Mouse (Mus musculus) WW6 (cell line): ENCODE measurements at regions not wholly inside any gene's neighbourhood (a gene's known extent, or its start where the extent isn't known, plus 50 kb on each side); places are given as distances from the start of the nearest gene placed in this dataset.

ENCODE experiments used
- DNase-seq: peaks from one replicate; pipeline ENCODE4 v3.0.0-alpha.2; 2013; ENCODE audit warnings: low read depth, low spot score

DNA sequence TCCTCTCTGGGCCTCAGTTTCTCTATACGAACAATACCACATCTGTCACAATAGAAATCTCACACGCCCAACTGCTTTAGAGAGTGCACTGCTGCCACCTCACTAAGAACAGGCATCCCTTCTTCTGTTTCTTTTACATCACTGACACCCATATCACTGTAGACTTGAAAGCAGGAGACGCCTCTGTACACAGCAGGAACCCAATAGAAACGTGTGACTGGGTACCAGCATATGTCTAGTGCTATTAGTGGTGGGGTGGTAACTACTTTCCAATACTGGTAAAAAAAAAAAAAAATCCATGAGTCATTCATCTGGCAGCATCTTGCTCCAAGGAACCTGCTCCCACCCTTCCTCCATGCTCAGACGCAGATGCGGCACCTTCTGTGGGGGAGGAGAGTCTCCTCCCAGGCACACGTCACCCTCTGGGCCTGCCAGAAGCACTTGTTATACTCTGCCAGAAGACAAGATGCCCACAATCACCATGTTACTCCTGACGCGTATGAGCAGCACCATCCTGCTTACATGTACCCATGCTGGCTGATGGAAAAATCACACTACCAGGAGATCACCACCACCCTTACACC, 151.3 kb upstream of the Plxna4 start:
- DNase-seq: no peak

DNA sequence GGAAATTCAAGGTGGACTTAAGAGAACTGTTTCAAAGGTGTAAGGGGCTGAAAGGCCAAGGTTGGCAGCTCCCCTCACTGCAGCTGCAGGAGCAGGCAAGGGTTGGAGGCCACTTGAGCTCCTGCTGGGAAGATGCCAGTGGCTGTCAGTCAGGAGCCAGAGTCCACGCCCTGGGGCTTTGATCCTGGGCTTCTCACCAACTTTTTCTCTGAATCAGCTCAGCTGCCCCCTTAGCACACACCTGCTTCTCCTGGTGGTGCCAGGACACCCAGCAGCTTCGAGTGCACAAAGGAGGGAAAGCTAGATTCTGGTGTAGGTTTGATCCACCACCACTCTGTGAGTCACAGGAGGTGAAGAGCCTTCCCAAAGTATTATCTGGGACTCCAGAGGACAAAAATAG, 140.7 kb upstream of the Plxna4 start:
- DNase-seq: no peak

DNA sequence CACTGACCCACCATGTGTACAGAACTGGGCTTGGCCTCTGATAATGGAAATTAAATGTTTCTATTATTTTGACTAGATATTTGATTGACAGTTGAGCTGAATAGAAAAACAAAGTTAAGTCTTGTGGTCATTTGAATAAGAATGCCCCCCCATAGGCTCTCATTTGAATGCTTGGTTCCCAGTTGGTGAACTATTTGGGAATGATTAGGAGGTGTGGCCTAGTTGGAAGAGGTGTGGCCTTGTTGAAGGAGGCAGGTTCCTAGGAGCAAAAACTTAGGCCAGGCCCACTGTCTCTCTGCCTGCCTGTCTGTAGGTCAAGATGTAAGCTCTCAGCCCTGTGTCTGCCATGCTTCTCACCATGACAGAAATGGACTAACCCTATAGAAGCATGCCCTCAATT, 138.6 kb upstream of the Plxna4 start:
- DNase-seq: no peak

DNA sequence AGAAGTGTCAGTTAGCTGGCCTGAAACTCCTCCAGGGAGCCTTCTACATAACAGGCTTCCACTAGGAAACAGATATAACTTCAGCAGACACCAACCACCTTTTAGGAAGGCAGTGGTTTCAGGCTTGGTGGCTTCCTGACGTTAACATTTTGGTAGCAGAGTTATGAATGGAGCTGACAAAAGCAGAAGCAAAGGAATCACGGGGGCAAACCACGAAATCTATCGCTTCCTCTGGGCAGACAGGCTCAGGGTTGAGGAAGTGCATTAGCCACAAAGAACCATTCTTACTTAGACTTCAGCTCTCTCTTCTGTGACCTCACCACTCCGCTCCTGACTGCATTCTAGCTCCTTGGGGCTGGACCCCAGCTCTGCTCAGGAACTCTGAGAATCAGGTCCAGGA, 129.9 kb upstream of the Plxna4 start:
- DNase-seq: no peak

DNA sequence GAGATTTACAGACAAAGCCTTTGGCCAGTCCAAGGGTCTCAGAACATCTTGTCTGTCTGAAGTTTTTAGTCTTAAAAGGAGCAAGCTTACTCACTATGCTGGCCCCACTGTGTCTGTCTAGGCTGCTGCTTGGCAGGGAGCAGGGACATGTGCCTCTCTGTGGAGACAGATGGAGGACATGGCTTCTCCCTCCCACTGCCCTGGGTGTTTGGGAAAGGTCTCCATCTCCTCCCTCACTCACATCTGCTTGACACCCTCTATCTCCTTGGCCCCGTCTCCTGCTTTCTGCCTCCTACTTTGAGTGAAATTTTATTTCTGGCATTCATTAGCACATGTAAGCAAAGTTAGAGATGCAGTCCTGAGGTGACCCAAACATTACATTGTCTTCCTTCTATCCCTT, 127.1 kb upstream of the Plxna4 start:
- DNase-seq: no peak

DNA sequence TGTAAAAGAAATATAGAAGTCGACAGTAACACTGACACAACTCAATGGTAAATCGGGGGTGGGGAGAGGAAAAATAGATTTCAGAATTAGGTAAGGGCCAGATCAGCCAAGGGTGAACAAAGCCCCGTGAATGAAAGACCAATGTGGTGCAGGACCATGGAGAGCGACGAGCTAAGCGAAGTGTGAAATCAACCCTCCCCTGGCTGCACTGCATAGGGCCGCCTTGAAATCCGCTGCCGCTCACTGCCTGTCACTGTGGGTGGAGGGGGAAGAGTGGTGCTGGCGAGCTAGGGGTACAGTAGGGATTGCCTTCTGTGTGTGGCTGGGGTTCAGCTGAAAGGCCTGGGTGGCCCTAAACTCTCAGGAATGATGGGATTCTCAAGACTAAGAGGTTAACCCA, 122.2 kb upstream of the Plxna4 start:
- DNase-seq: peak; percentile 22

DNA sequence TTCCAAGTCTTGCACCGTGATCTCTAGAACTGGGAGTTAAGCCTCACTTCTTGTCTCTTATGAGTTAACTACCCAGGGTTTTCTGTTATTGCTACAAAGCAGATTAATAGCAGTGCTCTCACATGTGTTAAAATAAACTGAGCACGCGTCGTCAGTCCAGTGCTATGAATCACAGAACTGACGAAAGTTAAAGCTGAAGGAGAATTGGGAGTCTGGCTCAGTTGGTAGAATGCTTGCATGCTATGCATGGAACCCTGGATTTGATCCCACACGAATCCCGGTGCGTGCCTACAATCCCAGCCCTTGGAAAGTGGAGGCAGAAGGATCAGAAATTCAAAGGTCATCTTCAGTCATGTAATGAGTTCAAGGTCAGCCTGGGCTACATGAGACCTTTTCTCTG, 121.6 kb upstream of the Plxna4 start:
- DNase-seq: no peak

DNA sequence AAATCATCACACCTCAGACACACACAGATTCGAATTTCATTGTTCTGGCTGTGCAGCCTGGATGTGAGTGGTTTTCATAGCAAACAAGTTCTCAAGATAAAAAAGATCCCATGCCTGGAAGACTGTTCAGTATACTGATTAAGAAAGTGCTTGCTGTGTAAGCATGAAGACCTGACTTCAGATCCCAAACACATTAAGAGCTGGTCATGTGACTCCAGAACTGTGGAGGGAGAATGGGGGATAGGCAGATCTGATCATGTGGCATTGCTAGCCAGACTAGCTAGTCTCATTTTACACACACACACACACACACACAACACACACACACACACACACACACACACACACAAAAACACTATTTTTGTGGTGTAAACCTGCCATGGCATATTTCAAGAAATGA, 119.4 kb upstream of the Plxna4 start:
- no peak for DNase-seq

DNA sequence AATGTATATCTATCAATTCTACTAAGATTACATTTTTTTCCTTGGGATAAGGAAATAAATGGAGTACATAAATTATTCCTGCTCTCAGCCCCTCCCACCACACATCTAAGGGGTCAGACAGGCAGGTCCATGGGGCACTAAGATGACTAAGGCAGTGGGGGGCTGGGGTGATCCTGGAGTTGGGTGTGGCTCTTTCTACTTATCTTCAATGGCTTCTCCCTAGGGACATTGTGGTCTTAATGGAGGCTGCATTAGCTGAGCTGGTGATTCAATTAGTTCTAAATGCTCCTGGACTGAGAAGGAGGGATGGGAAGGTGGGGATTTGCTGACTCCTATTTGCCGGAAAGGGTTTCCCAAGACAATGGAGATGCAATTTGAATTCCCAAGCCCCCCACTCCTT, 118.4 kb upstream of the Plxna4 start:
- DNase-seq: peak; percentile 9

DNA sequence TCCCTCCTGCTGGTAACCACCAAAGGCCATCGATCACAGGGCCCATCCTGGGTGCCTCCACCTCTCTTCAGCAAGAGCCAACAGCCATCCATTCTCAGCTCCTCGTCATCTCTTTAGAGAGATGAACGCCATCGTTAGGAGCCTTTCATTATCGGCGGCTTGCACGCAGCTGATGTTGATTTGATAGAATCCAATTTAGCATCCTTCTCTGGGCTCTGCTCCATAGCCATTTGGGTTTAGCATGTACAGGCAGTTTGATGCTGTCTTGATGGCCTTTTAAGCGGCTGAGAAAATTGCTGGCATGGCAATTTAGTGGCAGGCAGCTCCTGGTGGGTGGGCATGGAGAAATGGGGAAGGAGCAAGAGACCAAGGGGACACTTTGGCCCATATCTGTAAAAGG, 115.5 kb upstream of the Plxna4 start:
- DNase-seq: no peak

DNA sequence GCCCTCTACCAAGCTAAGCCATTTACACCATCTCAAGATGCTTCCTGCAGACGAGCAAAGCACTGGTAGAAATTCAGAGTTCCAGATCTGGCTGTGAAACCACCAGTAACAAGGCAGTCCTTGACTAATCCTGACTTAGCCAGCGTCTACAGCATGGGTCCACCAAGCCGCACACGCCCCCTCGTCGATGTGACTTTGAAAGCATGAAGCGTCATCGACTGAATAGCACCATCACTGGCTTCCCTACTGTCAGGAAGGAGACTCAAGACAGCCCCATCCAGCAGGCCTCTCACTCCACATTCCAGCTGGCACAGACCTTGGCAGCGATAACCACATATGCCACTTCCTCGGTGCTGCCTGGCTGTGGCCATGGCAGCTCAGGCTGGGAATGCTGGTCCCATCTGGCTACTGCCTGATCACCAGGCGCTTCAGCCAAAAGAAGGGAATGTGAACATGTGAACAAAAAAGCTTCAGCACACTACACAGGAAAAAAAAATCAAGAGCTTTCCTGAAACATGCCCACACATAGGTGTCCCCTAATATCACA, 114.3 kb upstream of the Plxna4 start:
- DNase-seq: no peak

DNA sequence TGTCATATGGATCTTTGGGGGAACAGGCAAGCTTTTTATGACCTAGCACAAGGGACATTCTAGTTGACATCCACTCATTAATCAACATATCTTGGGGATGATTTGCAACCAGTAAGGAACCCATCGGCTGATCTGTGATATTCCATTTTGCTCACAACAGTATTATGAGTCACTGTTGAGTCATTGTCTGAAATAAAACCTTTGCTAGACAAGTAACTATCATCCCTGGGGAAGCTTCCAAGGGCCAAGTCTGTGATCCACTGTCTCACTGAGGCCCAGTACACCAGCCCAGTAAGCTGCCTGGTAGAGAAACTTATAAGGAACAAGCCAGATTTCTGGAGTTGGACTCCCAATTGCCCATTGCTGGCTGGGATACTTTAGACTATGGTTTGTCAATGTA, 111.8 kb upstream of the Plxna4 start:
- DNase-seq: no peak

DNA sequence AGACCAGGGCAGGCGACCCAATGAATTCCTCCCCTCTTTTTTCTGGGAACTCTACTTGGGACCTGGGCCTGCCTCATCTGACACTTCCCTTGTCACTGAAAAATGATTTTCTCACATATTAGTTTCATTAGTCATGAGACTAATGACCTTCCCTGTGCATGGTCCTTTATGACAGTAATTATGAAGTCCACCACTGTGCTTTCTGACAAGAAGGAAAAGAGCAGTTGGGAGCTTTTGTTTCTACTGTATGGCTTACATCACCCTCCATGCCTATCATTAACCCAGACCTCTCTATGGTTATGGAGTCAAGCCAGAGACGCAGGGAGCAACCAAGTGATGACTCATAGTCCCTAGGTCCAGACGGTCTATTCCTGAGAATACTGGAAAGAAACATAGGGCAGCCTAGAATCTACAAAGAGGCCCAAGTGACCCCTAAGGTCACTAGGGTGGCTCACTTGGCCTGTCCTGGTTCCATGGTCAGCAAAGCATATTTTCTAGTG, 109.8 kb upstream of the Plxna4 start:
- DNase-seq: no peak

DNA sequence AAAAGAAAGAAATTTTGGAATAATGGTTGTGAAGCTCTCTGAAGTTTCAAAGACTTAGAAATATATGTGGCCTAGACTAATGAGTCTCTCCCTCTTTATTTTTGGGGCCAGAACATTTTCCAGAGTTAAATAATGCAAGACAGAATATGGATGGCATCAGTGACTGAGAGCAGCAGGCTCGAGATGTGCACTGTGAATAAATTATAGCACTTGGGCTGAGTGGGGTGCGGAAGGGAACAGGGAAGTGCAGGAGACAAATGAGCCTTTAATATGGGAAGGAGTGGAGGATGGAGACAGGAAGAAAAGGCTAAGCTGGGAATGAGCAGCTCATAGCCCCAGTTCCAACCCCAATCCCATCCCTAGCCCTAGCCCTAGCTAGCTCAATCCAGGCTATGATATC, 108.0 kb upstream of the Plxna4 start:
- no peak for DNase-seq

DNA sequence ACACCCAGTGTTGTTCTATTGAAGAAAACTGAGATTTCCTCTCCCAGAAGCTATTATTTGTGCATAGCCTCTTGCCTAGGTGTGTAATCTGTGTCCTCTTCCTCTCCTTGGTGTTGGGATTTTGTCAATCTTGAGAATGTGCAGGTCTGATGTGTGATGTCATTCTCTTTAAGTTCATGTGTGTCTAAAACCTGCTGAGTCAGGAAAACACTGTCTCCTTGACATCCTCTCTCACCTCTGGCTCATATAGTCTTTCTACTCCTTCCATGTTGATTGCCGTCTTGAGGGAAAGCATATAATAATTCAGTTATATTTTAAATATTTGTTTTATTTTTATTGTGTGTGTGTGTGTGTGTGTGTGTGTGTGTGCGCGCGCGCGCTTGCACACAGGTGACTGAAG, 84.6 kb upstream of the Plxna4 start:
- DNase-seq: no peak

DNA sequence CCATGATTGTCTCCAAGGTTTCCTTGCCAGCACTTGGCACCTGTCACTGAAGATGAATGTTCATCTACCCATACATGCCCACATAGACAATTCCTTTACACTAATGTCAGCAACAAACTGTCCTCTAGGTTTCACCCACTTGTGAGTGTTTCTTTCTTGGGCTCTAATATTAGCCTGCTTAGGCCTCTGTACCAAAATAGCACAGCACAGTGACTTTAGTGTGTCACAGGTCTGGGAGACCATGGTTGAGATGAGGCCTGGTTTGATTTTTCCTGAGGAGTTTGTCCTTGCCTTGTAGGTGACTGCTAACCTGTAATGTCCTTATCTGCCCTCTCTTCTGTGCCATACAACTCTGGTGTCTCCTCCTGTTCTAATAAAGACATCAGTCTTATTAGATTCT, 71.8 kb upstream of the Plxna4 start:
- DNase-seq: no peak

DNA sequence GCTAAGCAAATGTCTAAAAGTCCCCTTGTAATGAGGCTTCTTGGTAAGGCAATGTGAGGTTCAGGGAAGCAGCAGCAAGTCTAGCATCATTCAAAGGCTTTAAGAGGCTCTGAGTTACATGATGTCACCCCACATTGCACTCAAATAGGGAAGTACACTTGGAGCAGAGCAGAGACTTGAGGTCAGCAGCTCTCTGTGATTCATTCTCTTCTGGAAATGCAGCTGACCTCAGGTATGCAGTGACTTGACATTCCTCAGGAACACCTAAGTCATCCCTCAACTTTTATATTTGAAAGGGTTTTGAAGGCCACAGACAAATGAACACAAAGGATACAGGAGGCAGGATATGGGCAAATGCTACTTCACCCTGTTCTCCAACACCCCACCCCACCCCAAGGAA, 69.4 kb upstream of the Plxna4 start:
- DNase-seq: no peak

DNA sequence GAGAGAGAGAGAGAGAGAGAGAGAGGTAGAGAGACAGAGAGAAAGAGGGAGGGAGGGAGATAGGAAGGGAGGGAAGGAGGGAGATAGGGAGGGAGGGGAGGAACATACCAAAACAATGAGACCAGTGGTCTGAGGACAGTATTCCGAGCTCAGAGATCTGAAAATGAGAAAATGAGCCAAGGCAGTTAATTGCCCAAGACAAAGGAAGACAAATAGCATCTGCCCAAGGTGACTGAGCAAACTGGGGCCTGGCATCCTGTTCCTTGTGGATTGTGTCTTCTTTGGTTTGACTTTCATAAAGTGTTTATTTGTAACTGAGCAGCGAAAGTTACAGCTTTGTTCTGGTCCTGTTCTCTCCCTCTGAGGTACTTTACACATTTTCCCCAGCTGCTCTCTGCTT, 66.2 kb upstream of the Plxna4 start:
- DNase-seq: no peak

DNA sequence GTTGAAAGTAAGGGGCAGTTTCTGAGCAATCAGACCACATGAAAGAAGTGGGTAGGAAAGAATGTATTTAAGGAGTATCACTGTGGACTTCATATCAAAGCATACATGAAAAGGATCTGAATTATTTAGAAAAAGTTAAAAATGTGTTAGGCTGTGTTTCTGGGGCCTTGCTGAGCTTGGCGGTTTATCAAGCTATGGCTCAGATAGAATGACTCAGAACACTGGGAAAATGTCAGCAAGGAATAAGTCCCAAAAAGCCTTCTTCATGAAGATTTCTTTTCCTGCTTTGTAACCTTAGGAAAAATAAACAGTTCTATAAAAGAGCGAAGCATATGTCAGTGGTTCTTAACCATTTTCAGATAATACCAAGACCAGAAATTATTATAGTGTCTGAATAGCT, 56.0 kb upstream of the Plxna4 start:
- DNase-seq: no peak

DNA sequence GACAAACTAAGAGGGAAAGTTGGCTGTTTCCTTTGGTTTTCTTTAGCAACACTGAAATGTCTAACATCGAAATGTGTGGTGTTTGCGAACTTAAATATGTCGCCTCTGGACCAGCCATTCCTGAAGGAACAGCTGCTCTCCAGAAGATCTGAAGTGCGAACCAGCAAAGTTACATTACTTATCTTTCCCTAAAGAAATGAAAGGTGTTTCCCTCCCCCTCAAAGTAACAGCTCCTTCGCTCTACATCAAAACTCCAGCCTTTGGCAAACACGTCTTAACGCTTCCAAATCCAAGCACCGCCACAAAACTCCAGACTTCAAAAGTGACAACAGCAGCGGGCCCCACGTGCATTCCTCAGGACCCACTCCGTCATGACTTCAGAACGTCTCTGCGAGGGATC, 50.9 kb upstream of the Plxna4 start:
- no peak for DNase-seq
